Mouse (Mus musculus) frontal cortex, postnatal 14 days (tissue): ENCODE results near the gene Ube2c.

Experiments
- DNase-seq, 2 experiments: peaks; one replicate each; pipeline ENCODE4 v3.0.0; 2022; ENCODE audit warnings: low spot score in 2 of 2

Gene Ube2c

GRCm38 (mm10) chr2:164769258-164770037 lies at the start of gene Ube2c:
Gene Ube2c, plus strand, starts transcription at chr2:164769898.
- DNase-seq = peak; percentile 99

- no peak for DNase-seq
Observed at GRCm38 (mm10) chr2:164723276-164723675, 46.4 kb upstream of the Ube2c start.

- peak in 1 of 2 experiments; percentile 54 for DNase-seq
Observed at GRCm38 (mm10) chr2:164725895-164726619, 43.6 kb upstream of the Ube2c start.

- no peak for DNase-seq
Observed at GRCm38 (mm10) chr2:164731719-164732118, 38.0 kb upstream of the Ube2c start.

- DNase-seq = no peak
Observed at GRCm38 (mm10) chr2:164733259-164733658, 36.4 kb upstream of the Ube2c start.

- DNase-seq = no peak
Observed at GRCm38 (mm10) chr2:164734839-164735238, 34.9 kb upstream of the Ube2c start.

GRCm38 (mm10) chr2:164735446-164735845 lies 34.3 kb upstream of the Ube2c start:
- DNase-seq = no peak

GRCm38 (mm10) chr2:164737377-164738090 lies 32.2 kb upstream of the Ube2c start:
- DNase-seq = no peak

GRCm38 (mm10) chr2:164739876-164740275 lies 29.8 kb upstream of the Ube2c start:
- no peak for DNase-seq

GRCm38 (mm10) chr2:164744987-164745386 lies 24.7 kb upstream of the Ube2c start:
- DNase-seq = no peak

- peak; percentile 86 to 94 for DNase-seq
Observed at GRCm38 (mm10) chr2:164745843-164746479, 23.7 kb upstream of the Ube2c start, which contains the start of the genes Wfdc3 and Dnttip1. Gene Wfdc3, minus strand, starts transcription at chr2:164745931. Gene Dnttip1, plus strand, starts transcription at chr2:164745983.

GRCm38 (mm10) chr2:164746693-164747092 lies 23.0 kb upstream of the Ube2c start:
- no peak for DNase-seq

GRCm38 (mm10) chr2:164748191-164748590 lies 21.5 kb upstream of the Ube2c start:
- DNase-seq = no peak

GRCm38 (mm10) chr2:164748991-164749390 lies 20.7 kb upstream of the Ube2c start:
- DNase-seq = no peak

- DNase-seq = no peak
Observed at GRCm38 (mm10) chr2:164752454-164752853, 17.2 kb upstream of the Ube2c start.

GRCm38 (mm10) chr2:164754105-164754504 lies 15.6 kb upstream of the Ube2c start:
- DNase-seq = no peak

- no peak for DNase-seq
Observed at GRCm38 (mm10) chr2:164754800-164755199, 14.9 kb upstream of the Ube2c start.

- DNase-seq = no peak
Observed at GRCm38 (mm10) chr2:164757841-164758240, 11.9 kb upstream of the Ube2c start.

GRCm38 (mm10) chr2:164758692-164759091 lies 11.0 kb upstream of the Ube2c start:
- no peak for DNase-seq

GRCm38 (mm10) chr2:164760059-164760833 lies 9.5 kb upstream of the Ube2c start:
- DNase-seq = no peak

- no peak for DNase-seq
Observed at GRCm38 (mm10) chr2:164761502-164761901, 8.2 kb upstream of the Ube2c start.
